Mouse (Mus musculus): Measurements from ENCODE around the gene Pigq.

GRCm38 (mm10) chr17:25956201-25956600 lies 11.5 kb upstream of the Pigq start:
- no peak for TF ChIP-seq POLR2A (IDR thresholded peaks at IDR 0.05; ENCODE audit: extremely low read depth, insufficient read depth, low read length)
- no peak for TF ChIP-seq CTCF (IDR thresholded peaks at IDR 0.05; ENCODE audit: extremely low read depth, insufficient read depth, low read length)
